Mouse (Mus musculus) E14TG2a.4 (cell line): ENCODE measurements around the gene Slc16a1.
"Not testable (repeated sequence)": the region's sequence is repeated elsewhere in the genome, so short reads cannot be mapped to it uniquely, and the experiment has no call there.

Source experiments
- H3K27me3 ChIP-seq: 2 replicates; pipeline ENCODE4 v1.6.1; 2014; ENCODE audit warnings: low read length, control low read depth; ENCODE audit not compliant: insufficient read depth
- H3K36me3 ChIP-seq: 2 replicates; pipeline ENCODE4 v1.6.1; 2014; ENCODE audit warnings: low read length, control low read depth; ENCODE audit not compliant: insufficient read depth
- H3K4me1 ChIP-seq: replicated peaks from 2 replicates; pipeline ENCODE4 v1.6.1; 2014; ENCODE audit warnings: low read depth, low read length, control low read depth
- H3K4me3 ChIP-seq: replicated peaks from 2 replicates; pipeline ENCODE4 v1.5.1; 2014; ENCODE audit warnings: mild to moderate bottlenecking, low read length
- H3K9me3 ChIP-seq: 2 replicates; pipeline ENCODE4 v1.6.1; 2014; ENCODE audit warnings: low read length, control low read depth
- CTCF ChIP-seq: conservative IDR thresholded peaks from 2 replicates; pipeline ENCODE4 v1.5.1; 2014; ENCODE audit warnings: low read length
- NANOG ChIP-seq: IDR thresholded peaks from 2 replicates; pipeline ENCODE4 v1.6.1; 2014; ENCODE audit warnings: borderline replicate concordance, low read length, mixed read lengths
- POU5F1 ChIP-seq: IDR thresholded peaks from 2 replicates; pipeline ENCODE4 v1.6.1; 2014; ENCODE audit warnings: low read length, borderline replicate concordance

The Slc16a1 gene

GRCm38 (mm10) chr3:104706446-104706845 lies 68.0 kb downstream of the Slc16a1 start:
- Histone ChIP-seq H3K27me3 (no peaks in the 10 kb centered on the region), H3K36me3 (no peaks in the 10 kb centered on the region), H3K4me1 (peaks cover 6% of the 10 kb centered on the region; the same call in 1 of the 2 replicates), H3K4me3 (no peak overlapping the region), H3K9me3 (peaks cover 11% of the 10 kb centered on the region; the same call in 1 of the 2 replicates)
- TF ChIP-seq POU5F1 (no peak), CTCF (no peak), NANOG (no peak)

DNA sequence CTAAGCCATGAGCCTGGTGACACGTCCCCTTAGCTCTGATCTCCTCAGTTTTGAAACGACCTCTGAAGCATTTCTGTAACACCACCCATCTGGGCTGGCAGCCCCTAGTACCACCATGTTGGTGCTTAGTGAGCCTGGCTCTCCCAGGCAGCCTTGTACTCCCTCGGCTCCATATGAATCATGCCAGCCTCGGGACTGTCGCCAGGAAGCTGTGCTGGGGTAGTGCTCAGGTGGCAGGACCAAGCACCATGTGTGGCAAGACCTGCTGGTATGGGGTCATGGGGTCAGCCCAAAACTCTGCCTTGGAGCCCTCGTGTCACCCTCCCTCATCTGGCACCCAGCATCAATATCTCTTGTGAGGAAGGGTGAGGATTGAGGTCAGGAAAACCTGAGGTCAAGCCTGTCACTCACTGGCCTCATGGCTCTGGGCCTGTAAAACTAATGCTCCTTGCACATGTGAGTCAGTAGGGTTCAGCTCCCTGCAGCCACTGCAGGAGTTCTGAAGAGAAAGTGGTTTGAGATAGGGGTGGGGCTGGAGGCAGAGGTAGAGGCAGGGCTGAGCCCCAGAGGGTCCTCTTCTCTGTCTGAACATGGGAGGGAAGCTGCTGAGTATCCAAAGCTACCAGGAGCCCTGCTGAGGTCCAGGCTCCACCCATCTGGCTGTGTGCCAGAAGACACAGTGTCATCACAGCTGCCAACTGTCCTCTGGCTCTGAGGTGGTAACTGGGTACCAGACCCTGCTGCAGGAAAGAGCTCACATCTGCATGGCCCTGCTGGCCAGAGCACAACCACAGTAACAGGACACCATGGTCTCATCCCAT lies 68.7 kb downstream of the Slc16a1 start:
- H3K36me3 ChIP-seq, H3K4me3 ChIP-seq, H3K27me3 ChIP-seq, H3K4me1 ChIP-seq: not testable (repeated sequence)
- peaks cover 11% of the 10 kb centered on the region; the same call in 1 of the 2 replicates for H3K9me3 ChIP-seq

- not testable (repeated sequence) for H3K27me3 ChIP-seq, H3K4me1 ChIP-seq, H3K36me3 ChIP-seq, H3K4me3 ChIP-seq
- H3K9me3 ChIP-seq, result peaks cover 11% of the 10 kb centered on the region; the same call in 1 of the 2 replicates
Observed at GRCm38 (mm10) chr3:104707772-104708144, 69.3 kb downstream of the Slc16a1 start.
